Mouse (Mus musculus): ENCODE data around the gene Accsl. TPM values are rescaled to one million over a fixed set of nuclear protein-coding genes. Genes with fewer than 3 reads are reported as not detected.

Accsl gene
- polyA plus RNA-seq (2014; fragmentation: Illumina TruSeq; extraction: RNeasy Lipid Tissue Mini Kit (QIAGEN cat#74804); ENCODE audit: low read depth, low replicate concordance) = 0.84 TPM

GRCm38 (mm10) chr2:93869107-93869600 is at the start of gene Accsl:
Gene Accsl, minus strand, starts transcription at chr2:93869157.

GRCm38 (mm10) chr2:93849505-93850089 is 19.4 kb downstream of the Accsl start, which contains the start of gene Accs:
Gene Accs, minus strand, starts transcription at chr2:93849943.

GRCm38 (mm10) chr2:93822045-93822749 is 46.8 kb downstream of the Accsl start, which contains the start of gene Ext2:
Gene Ext2, minus strand, starts transcription at chr2:93822568.

Other genes starting within 250 kb of the Accsl start
- 0.32 TPM for gene Alx4, start 226.8 kb downstream of the Accsl start, polyA plus RNA-seq (2014; fragmentation: Illumina TruSeq; extraction: RNeasy Lipid Tissue Mini Kit (QIAGEN cat#74804); ENCODE audit: low read depth, low replicate concordance)
- gene Ext2, start 46.6 kb downstream of the Accsl start, polyA plus RNA-seq (2014; fragmentation: Illumina TruSeq; extraction: RNeasy Lipid Tissue Mini Kit (QIAGEN cat#74804); ENCODE audit: low read depth, low replicate concordance) = 46.1 TPM
- 13.6 TPM for gene Accs, start 19.2 kb downstream of the Accsl start, polyA plus RNA-seq (2014; fragmentation: Illumina TruSeq; extraction: RNeasy Lipid Tissue Mini Kit (QIAGEN cat#74804); ENCODE audit: low read depth, low replicate concordance)
- gene Gm13889, start 88.0 kb upstream of the Accsl start, polyA plus RNA-seq (2014; fragmentation: Illumina TruSeq; extraction: RNeasy Lipid Tissue Mini Kit (QIAGEN cat#74804); ENCODE audit: low read depth, low replicate concordance) = 7.4 TPM
- gene Gm27027, start 127.2 kb upstream of the Accsl start, polyA plus RNA-seq (2014; fragmentation: Illumina TruSeq; extraction: RNeasy Lipid Tissue Mini Kit (QIAGEN cat#74804); ENCODE audit: low read depth, low replicate concordance) = not detected
- 36.8 TPM for gene Alkbh3, start 141.7 kb upstream of the Accsl start, polyA plus RNA-seq (2014; fragmentation: Illumina TruSeq; extraction: RNeasy Lipid Tissue Mini Kit (QIAGEN cat#74804); ENCODE audit: low read depth, low replicate concordance)